Comparison of ENCODE assay signal across 8 mouse cellular contexts in the genomic region with DNA sequence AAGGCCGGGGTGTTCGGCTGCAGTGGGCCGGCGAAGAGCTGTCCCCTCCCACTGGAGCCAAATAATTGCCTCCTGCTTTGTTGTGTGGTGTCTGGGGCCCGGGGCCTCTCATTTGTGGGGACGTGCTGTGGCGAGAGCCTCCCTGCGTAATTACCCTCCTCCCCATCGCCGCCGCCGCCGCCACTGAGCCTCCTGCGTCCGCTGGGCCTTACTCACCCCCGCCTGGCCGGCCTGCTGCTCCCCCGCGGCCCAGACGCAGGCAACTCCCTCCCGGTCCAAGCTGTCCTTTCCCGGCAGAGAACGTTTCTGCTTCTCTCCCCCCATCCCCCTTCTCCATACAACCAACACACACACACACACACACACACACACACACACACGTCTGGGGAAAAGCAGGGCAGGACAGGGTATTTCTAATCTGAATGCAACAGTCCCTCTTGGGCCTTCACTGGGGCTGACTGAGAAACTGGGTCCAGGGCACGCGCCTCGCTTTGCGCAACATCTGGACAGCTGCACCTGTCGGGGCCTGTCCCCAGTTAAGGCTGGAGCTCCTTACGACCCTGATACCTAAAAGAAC. TPM values are rescaled to one million over a fixed set of nuclear protein-coding genes. Genes with fewer than 3 reads are reported as not detected.
DNase-seq lines count a peak whose midpoint lies in the region; ATAC-seq lines count a peak whose summit lies in the region.

No protein-coding gene starts in this region.

- peak; percentile 37 for ATAC-seq in lung, embryonic 16.5 days (ENCODE audit: low read depth)
- no peak for ATAC-seq in heart, embryonic 12.5 days (ENCODE audit: insufficient number of reproducible peaks, low FRiP score)
- ATAC-seq in kidney, embryonic 14.5 days (ENCODE audit: low FRiP score, low TSS enrichment): 0 out of 2 replicates have a peak, but pooled peaks have one; percentile 13
- peak; percentile 73 for ATAC-seq in midbrain, embryonic 11.5 days (ENCODE audit: low FRiP score)
- no peak for ATAC-seq in megakaryocyte-erythroid progenitor cell, adult 5-6 weeks (replicated peaks; ENCODE audit: low FRiP score, low TSS enrichment, poor library complexity, severe bottlenecking)

- H3K9ac ChIP-seq in lung, embryonic 16.5 days (ENCODE audit: low read length): peak overlapping the region; percentile 61
- peak overlapping the region; percentile 53 for H3K9ac ChIP-seq in heart, embryonic 12.5 days
- peak overlapping the region; percentile 59 for H3K9ac ChIP-seq in kidney, embryonic 14.5 days (ENCODE audit: low read depth, low read length)
- peak overlapping the region; percentile 77 for H3K9ac ChIP-seq in midbrain, embryonic 11.5 days (ENCODE audit: low read length)

- H3K27me3 ChIP-seq in lung, embryonic 16.5 days (ENCODE audit: control insufficient read depth, insufficient read depth, low read depth, low read length): peaks cover 5% of the 10 kb centered on the region; the same call in 1 of the 2 replicates
- peaks cover 86% of the 10 kb centered on the region for H3K27me3 ChIP-seq in heart, embryonic 12.5 days (replicated peaks)
- H3K27me3 ChIP-seq in kidney, embryonic 14.5 days (ENCODE audit: control insufficient read depth, insufficient read depth, low read length): peaks cover 17% of the 10 kb centered on the region; the same call in 1 of the 2 replicates
- peaks cover 4% of the 10 kb centered on the region; the same call in 1 of the 2 replicates for H3K27me3 ChIP-seq in midbrain, embryonic 11.5 days (ENCODE audit: control insufficient read depth, insufficient read depth, low read length)

- H3K4me3 ChIP-seq in lung, embryonic 16.5 days (ENCODE audit: low read length): peak overlapping the region; percentile 31
- H3K4me3 ChIP-seq in heart, embryonic 12.5 days: peak overlapping the region; percentile 41
- H3K4me3 ChIP-seq in kidney, embryonic 14.5 days (ENCODE audit: low read length): peak overlapping the region; percentile 29
- H3K4me3 ChIP-seq in midbrain, embryonic 11.5 days (ENCODE audit: low read depth, low read length): peak overlapping the region; percentile 30

- no peak overlapping the region for H3K27ac ChIP-seq in lung, embryonic 16.5 days (ENCODE audit: low read length)
- no peak overlapping the region for H3K27ac ChIP-seq in heart, embryonic 12.5 days (ENCODE audit: poor library complexity, severe bottlenecking)
- no peak overlapping the region; the same call in 1 of the 2 replicates for H3K27ac ChIP-seq in kidney, embryonic 14.5 days (ENCODE audit: low read depth, low read length)
- H3K27ac ChIP-seq in midbrain, embryonic 11.5 days (ENCODE audit: low read depth, low read length): peak overlapping the region; percentile 35; the same call in 1 of the 2 replicates

- 12% methylated on average over 29 of the region's 30 CpGs for WGBS in lung, embryonic 16.5 days
- WGBS in heart, embryonic 12.5 days: 4% methylated on average over 29 of the region's 30 CpGs
- WGBS in kidney, embryonic 14.5 days: 6% methylated on average over 30 of the region's 30 CpGs
- 1% methylated on average over 30 of the region's 30 CpGs for WGBS in midbrain, embryonic 11.5 days

- H3K9me3 ChIP-seq in lung, embryonic 16.5 days (ENCODE audit: control insufficient read depth, low read length): no peaks in the 10 kb centered on the region
- H3K9me3 ChIP-seq in heart, embryonic 12.5 days (replicated peaks): no peaks in the 10 kb centered on the region
- H3K9me3 ChIP-seq in kidney, embryonic 14.5 days (ENCODE audit: control insufficient read depth, low read length): no peaks in the 10 kb centered on the region
- no peaks in the 10 kb centered on the region for H3K9me3 ChIP-seq in midbrain, embryonic 11.5 days (ENCODE audit: control insufficient read depth, low read length)

- H3K36me3 ChIP-seq in lung, embryonic 16.5 days (ENCODE audit: control insufficient read depth, insufficient read depth, low read length): no peaks in the 10 kb centered on the region
- H3K36me3 ChIP-seq in heart, embryonic 12.5 days: no peaks in the 10 kb centered on the region
- H3K36me3 ChIP-seq in kidney, embryonic 14.5 days (ENCODE audit: control insufficient read depth, insufficient read depth, low read length): no peaks in the 10 kb centered on the region
- H3K36me3 ChIP-seq in midbrain, embryonic 11.5 days (ENCODE audit: control insufficient read depth, insufficient read depth, low read length): no peaks in the 10 kb centered on the region

- peaks cover 22% of the 10 kb centered on the region for H3K4me1 ChIP-seq in lung, embryonic 16.5 days (replicated peaks; ENCODE audit: control insufficient read depth, insufficient read depth, low read length)
- peaks cover 19% of the 10 kb centered on the region for H3K4me1 ChIP-seq in heart, embryonic 12.5 days (replicated peaks)
- H3K4me1 ChIP-seq in kidney, embryonic 14.5 days (ENCODE audit: control insufficient read depth, insufficient read depth, low read length): peaks cover 30% of the 10 kb centered on the region
- peaks cover 17% of the 10 kb centered on the region for H3K4me1 ChIP-seq in midbrain, embryonic 11.5 days (ENCODE audit: control insufficient read depth, insufficient read depth, low read length)

- DNase-seq in lung, postnatal 36 days: no peak
- peak; percentile 59 to 60 for DNase-seq in cerebellum, postnatal 36 days
- DNase-seq in midbrain, embryonic 11.5 days (ENCODE audit: low spot score, missing footprints): peak; percentile 95
- DNase-seq in frontal cortex, postnatal 10 days (ENCODE audit: low spot score in 2 of 2): no peak

- H3K4me2 ChIP-seq in lung, embryonic 16.5 days (ENCODE audit: low read depth, low read length): peak overlapping the region; percentile 49
- peak overlapping the region; percentile 73 for H3K4me2 ChIP-seq in heart, embryonic 12.5 days
- H3K4me2 ChIP-seq in kidney, embryonic 14.5 days (replicated peaks; ENCODE audit: low read depth, low read length): peak overlapping the region; percentile 60
- peak overlapping the region; percentile 63 for H3K4me2 ChIP-seq in midbrain, embryonic 11.5 days

RNA-seq across cellular contexts. Expression of a gene that starts 14.7 kb away (rescaled TPM):
- 18.5 and 22.2 TPM in 2 replicates for polyA plus RNA-seq in lung, embryonic 16.5 days (2015; fragmentation: Nextera tagmentation; extraction: Ambion mirVana)
- 18.0 and 19.9 TPM in 2 replicates for polyA plus RNA-seq in heart, embryonic 12.5 days (2016; fragmentation: Nextera tagmentation; extraction: Ambion mirVana)
- 13.3 and 23.9 TPM in 2 replicates for polyA plus RNA-seq in kidney, embryonic 14.5 days (2014; fragmentation: Nextera tagmentation; extraction: Ambion mirVana)
- 22.2 and 26.3 TPM in 2 replicates for polyA plus RNA-seq in midbrain, embryonic 11.5 days (2014; fragmentation: Nextera tagmentation; extraction: Ambion mirVana)
- total RNA-seq in megakaryocyte-erythroid progenitor cell, adult 5-6 weeks (2014; fragmentation: Nextera tagmentation): 15.5 and 16.1 TPM in 2 replicates
- 2.4 and 4.8 TPM in 2 replicates for total RNA-seq in megakaryocyte-erythroid progenitor cell, adult 5-6 weeks (2017)

RNA-seq across cellular contexts. Expression of a gene that starts 15.7 kb away (rescaled TPM):
- 0.59 and 0.62 TPM in 2 replicates for polyA plus RNA-seq in lung, embryonic 16.5 days (2015; fragmentation: Nextera tagmentation; extraction: Ambion mirVana)
- polyA plus RNA-seq in heart, embryonic 12.5 days (2016; fragmentation: Nextera tagmentation; extraction: Ambion mirVana): 0.22 and 0.45 TPM in 2 replicates
- 0.57 and 0.60 TPM in 2 replicates for polyA plus RNA-seq in kidney, embryonic 14.5 days (2014; fragmentation: Nextera tagmentation; extraction: Ambion mirVana)
- not detected in 2 replicates for polyA plus RNA-seq in midbrain, embryonic 11.5 days (2014; fragmentation: Nextera tagmentation; extraction: Ambion mirVana)
- 0.28 TPM in 1 of 2 replicates, not detected in the other for total RNA-seq in megakaryocyte-erythroid progenitor cell, adult 5-6 weeks (2014; fragmentation: Nextera tagmentation)
- 0.38 TPM in 1 of 2 replicates, not detected in the other for total RNA-seq in megakaryocyte-erythroid progenitor cell, adult 5-6 weeks (2017)

RNA-seq across cellular contexts. Expression of a gene that starts 32.3 kb away (rescaled TPM):
- 29.7 and 32.9 TPM in 2 replicates for polyA plus RNA-seq in lung, embryonic 16.5 days (2015; fragmentation: Nextera tagmentation; extraction: Ambion mirVana)
- polyA plus RNA-seq in heart, embryonic 12.5 days (2016; fragmentation: Nextera tagmentation; extraction: Ambion mirVana): 17.0 and 18.3 TPM in 2 replicates
- polyA plus RNA-seq in kidney, embryonic 14.5 days (2014; fragmentation: Nextera tagmentation; extraction: Ambion mirVana): 24.4 and 29.9 TPM in 2 replicates
- 21.3 and 22.1 TPM in 2 replicates for polyA plus RNA-seq in midbrain, embryonic 11.5 days (2014; fragmentation: Nextera tagmentation; extraction: Ambion mirVana)
- 12.4 and 17.7 TPM in 2 replicates for total RNA-seq in megakaryocyte-erythroid progenitor cell, adult 5-6 weeks (2014; fragmentation: Nextera tagmentation)
- total RNA-seq in megakaryocyte-erythroid progenitor cell, adult 5-6 weeks (2017): 26.1 and 32.6 TPM in 2 replicates

RNA-seq across cellular contexts. Expression of a gene that starts 43.7 kb away (rescaled TPM):
- 8.7 and 11.3 TPM in 2 replicates for polyA plus RNA-seq in lung, embryonic 16.5 days (2015; fragmentation: Nextera tagmentation; extraction: Ambion mirVana)
- polyA plus RNA-seq in heart, embryonic 12.5 days (2016; fragmentation: Nextera tagmentation; extraction: Ambion mirVana): 0.28 and 0.66 TPM in 2 replicates
- polyA plus RNA-seq in kidney, embryonic 14.5 days (2014; fragmentation: Nextera tagmentation; extraction: Ambion mirVana): 1.6 and 1.7 TPM in 2 replicates
- polyA plus RNA-seq in midbrain, embryonic 11.5 days (2014; fragmentation: Nextera tagmentation; extraction: Ambion mirVana): 2.7 TPM in 2 replicates
- total RNA-seq in megakaryocyte-erythroid progenitor cell, adult 5-6 weeks (2014; fragmentation: Nextera tagmentation): 1.7 TPM in 1 of 2 replicates, not detected in the other
- 0.11 TPM in 1 of 2 replicates, not detected in the other for total RNA-seq in megakaryocyte-erythroid progenitor cell, adult 5-6 weeks (2017)

RNA-seq across cellular contexts. Expression of a gene that starts 43.9 kb away (rescaled TPM):
- polyA plus RNA-seq in lung, embryonic 16.5 days (2015; fragmentation: Nextera tagmentation; extraction: Ambion mirVana): 74.1 and 76.5 TPM in 2 replicates
- polyA plus RNA-seq in heart, embryonic 12.5 days (2016; fragmentation: Nextera tagmentation; extraction: Ambion mirVana): 71.3 and 74.7 TPM in 2 replicates
- polyA plus RNA-seq in kidney, embryonic 14.5 days (2014; fragmentation: Nextera tagmentation; extraction: Ambion mirVana): 89.4 and 99.6 TPM in 2 replicates
- polyA plus RNA-seq in midbrain, embryonic 11.5 days (2014; fragmentation: Nextera tagmentation; extraction: Ambion mirVana): 71.0 and 72.2 TPM in 2 replicates
- total RNA-seq in megakaryocyte-erythroid progenitor cell, adult 5-6 weeks (2014; fragmentation: Nextera tagmentation): 38.6 and 49.6 TPM in 2 replicates
- total RNA-seq in megakaryocyte-erythroid progenitor cell, adult 5-6 weeks (2017): 23.6 and 24.8 TPM in 2 replicates

Comparison
In these comparisons a context has a peak if more than half of its experiments do, and no peak if none do; other contexts are left out.
1. ATAC-seq: peak in lung, embryonic 16.5 days (single experiment), kidney, embryonic 14.5 days (single experiment) and midbrain, embryonic 11.5 days (single experiment); none in heart, embryonic 12.5 days (single experiment) and megakaryocyte-erythroid progenitor cell, adult 5-6 weeks (single experiment).
2. DNase-seq: peak in cerebellum, postnatal 36 days (2 of 2) and midbrain, embryonic 11.5 days (single experiment); none in lung, postnatal 36 days (single experiment) and frontal cortex, postnatal 10 days (0 of 2).
3. Peak in every context shown above with its lines, with median percentiles within 50 percentile points of each other: H3K4me2 ChIP-seq, H3K4me3 ChIP-seq and H3K9ac ChIP-seq.